Mouse (Mus musculus) limb, embryonic 15.5 days (tissue): Measurements from ENCODE around the gene Megf8. TPM values are rescaled to one million over a fixed set of nuclear protein-coding genes. Genes with fewer than 3 reads are reported as not detected.
A peak's percentile ranks its signal among the peaks of the same experiment; 100 is the strongest.

Source experiments
- ATAC-seq: fragments of 200-750 bp; cut with Nextera tagmentation; 2 replicates; pipeline ENCODE4 v1.8.0; 2017; ENCODE audit warnings: low read depth, moderate TSS enrichment; ENCODE audit not compliant: insufficient number of reproducible peaks, low FRiP score, low TSS enrichment
- H3K27ac ChIP-seq: fragments of 300-500 bp; sonication (generic); 2 replicates; pipeline ENCODE4 v1.5.1; 2015; ENCODE audit warnings: moderate library complexity, mild to moderate bottlenecking, inconsistent platforms
- H3K27me3 ChIP-seq: fragments of 300-500 bp; sonication (generic); 2 replicates; pipeline ENCODE4 v1.6.1; 2015; ENCODE audit warnings: inconsistent platforms
- H3K36me3 ChIP-seq: fragments of 300-500 bp; sonication (generic); 2 replicates; pipeline ENCODE4 v1.6.1; 2015; ENCODE audit warnings: inconsistent platforms
- H3K4me1 ChIP-seq: fragments of 300-500 bp; sonication (generic); 2 replicates; pipeline ENCODE4 v1.6.1; 2015; ENCODE audit warnings: inconsistent platforms
- H3K4me2 ChIP-seq: fragments of 300-500 bp; sonication (generic); 2 replicates; pipeline ENCODE4 v1.6.1; 2015; ENCODE audit warnings: mild to moderate bottlenecking, inconsistent platforms
- H3K4me3 ChIP-seq: fragments of 300-500 bp; sonication (generic); 2 replicates; pipeline ENCODE4 v1.5.1; 2015; ENCODE audit warnings: mild to moderate bottlenecking, inconsistent platforms
- H3K9ac ChIP-seq: fragments of 300-500 bp; sonication (generic); 2 replicates; pipeline ENCODE4 v1.6.1; 2015; ENCODE audit warnings: inconsistent platforms
- H3K9me3 ChIP-seq: fragments of 300-500 bp; sonication (generic); 2 replicates; pipeline ENCODE4 v1.6.1; 2016; ENCODE audit warnings: inconsistent platforms
- WGBS: fragments of 180-500 bp; shearing (Covaris S2); methylation state at CpG from one replicate; pipeline ENCODE4 v1.1.7; 2015; 5-methylcytosine and 5-hydroxymethylcytosine counted together
- polyA plus RNA-seq: library from polyadenylated mRNA; unstranded; fragments of >200 nt; fragmentation: Nextera tagmentation; extraction: Ambion mirVana; gene quantifications from 2 replicates; pipeline ENCODE4 v1.2.1, GENCODE M21; 2015

Megf8 gene
- 14.2 and 14.3 TPM in 2 replicates for polyA plus RNA-seq

DNA sequence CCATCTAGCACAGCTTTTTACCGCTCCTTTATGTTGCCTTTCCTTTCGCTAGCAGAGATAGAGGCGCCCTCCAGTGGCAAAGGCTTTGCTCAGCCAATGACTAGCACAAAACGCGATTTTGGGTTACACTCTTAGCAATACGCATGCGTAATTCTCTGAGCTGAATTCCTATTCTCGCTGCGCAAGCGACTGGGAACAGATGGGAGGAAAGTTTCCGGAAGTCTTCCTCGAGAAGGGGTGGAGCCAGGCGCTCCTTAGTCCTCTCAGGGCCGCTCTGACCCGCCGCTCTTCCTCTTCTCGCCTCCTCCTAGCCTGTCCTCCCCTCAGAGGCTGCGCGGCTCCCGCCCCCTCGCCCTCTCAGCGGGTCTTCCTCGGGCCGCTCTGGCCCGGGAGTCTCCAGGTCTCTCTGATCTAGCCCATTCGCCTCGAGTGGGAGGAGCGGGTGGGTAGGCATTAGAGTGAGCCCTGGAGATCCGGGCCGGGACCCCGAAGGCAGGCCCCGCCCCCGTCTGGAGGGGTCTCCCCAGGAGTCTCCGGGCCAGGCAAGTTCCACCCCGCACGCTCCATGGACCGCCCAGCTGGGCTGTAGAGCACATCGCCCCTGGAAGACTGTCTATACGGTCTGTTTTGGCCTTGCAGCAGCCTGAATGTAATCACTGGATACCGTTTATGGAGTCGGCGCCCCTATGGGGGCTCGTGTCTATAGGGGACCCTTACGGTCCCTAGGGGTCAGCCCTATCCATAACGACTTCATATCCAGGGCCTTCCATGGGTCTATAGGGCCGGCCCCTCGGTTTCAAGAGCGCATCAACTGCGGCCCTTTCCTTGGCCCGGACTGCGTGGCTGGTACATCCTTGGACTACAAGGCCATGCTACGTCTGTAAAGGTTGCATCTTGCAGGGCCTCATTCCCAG lies at the start of gene Megf8:
Gene Megf8, plus strand, starts transcription at position 633 of the 914 bp plus-strand sequence.
- peaks cover 45% of the 10 kb centered on the region for H3K4me1 ChIP-seq
- peak; percentile 99 for ATAC-seq
- H3K4me3 ChIP-seq: peak within 1 kb of the TSS; percentile 68
- peaks cover 41% of the 10 kb centered on the region for H3K27me3 ChIP-seq
- peak within 1 kb of the TSS; percentile 76 for H3K9ac ChIP-seq
- H3K27ac ChIP-seq: peak within 1 kb of the TSS; percentile 91
- H3K36me3 ChIP-seq: no peaks in the 10 kb centered on the region
- under 1% methylated on average over 51 of the region's 52 CpGs for WGBS
- no peaks in the 10 kb centered on the region for H3K9me3 ChIP-seq
- H3K4me2 ChIP-seq: peak within 1 kb of the TSS; percentile 98

GRCm38 (mm10) chr7:25267301-25267750 lies 49.6 kb upstream of the Megf8 start, which contains the start of gene Cic:
Cic (plus strand) TSS chr7:25267704.
- Histone ChIP-seq H3K4me2 (peak within 1 kb of the TSS; percentile 82), H3K9ac (peak within 1 kb of the TSS; percentile 67), H3K4me1 (peaks cover 28% of the 10 kb centered on the region), H3K36me3 (peaks cover 17% of the 10 kb centered on the region), H3K9me3 (no peaks in the 10 kb centered on the region), H3K4me3 (peak within 1 kb of the TSS; percentile 79), H3K27ac (peak within 1 kb of the TSS; percentile 97), H3K27me3 (no peaks in the 10 kb centered on the region)
- ATAC-seq: peak; percentile 89
- WGBS: 0% methylated on average over 29 of the region's 29 CpGs

GRCm38 (mm10) chr7:25267751-25268463 lies 49.1 kb upstream of the Megf8 start:
- under 1% methylated on average over 33 of the region's 33 CpGs for WGBS
- Histone ChIP-seq H3K27me3 (no peaks in the 10 kb centered on the region), H3K4me3 (peak overlapping the region; percentile 79), H3K9ac (peak overlapping the region; percentile 67), H3K27ac (peak overlapping the region; percentile 97), H3K4me2 (peak overlapping the region; percentile 82), H3K9me3 (no peaks in the 10 kb centered on the region), H3K36me3 (peaks cover 23% of the 10 kb centered on the region), H3K4me1 (peaks cover 33% of the 10 kb centered on the region)
- ATAC-seq: peak; percentile 95

DNA sequence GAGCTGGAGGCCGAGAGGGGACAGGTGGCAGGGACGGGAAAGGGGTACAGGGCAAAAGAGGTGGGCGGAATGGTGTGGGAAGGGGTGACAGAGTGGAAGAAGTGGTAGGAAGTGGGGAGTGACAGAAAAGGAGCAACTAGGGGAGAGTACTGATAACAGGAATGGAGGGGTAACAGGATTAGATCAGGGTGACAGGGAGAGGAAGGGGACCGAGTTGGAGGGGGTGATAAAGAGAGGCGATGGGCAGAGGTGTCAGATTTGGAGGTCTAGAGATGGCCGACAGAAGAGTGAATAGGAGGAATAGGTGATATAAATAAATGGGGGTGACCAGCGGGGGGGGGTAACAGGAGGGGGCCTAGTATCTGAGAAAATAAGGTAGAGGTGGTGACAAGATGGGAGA lies 48.4 kb upstream of the Megf8 start:
- H3K4me2 ChIP-seq: peak overlapping the region; percentile 82
- H3K9me3 ChIP-seq: no peaks in the 10 kb centered on the region
- ATAC-seq: no peak
- 5% methylated on average over 7 of the region's 7 CpGs for WGBS
- peaks cover 30% of the 10 kb centered on the region for H3K36me3 ChIP-seq
- peak overlapping the region; percentile 87 for H3K27ac ChIP-seq
- peak overlapping the region; percentile 79 for H3K4me3 ChIP-seq
- H3K9ac ChIP-seq: peak overlapping the region; percentile 67
- H3K4me1 ChIP-seq: peaks cover 40% of the 10 kb centered on the region
- no peaks in the 10 kb centered on the region for H3K27me3 ChIP-seq

DNA sequence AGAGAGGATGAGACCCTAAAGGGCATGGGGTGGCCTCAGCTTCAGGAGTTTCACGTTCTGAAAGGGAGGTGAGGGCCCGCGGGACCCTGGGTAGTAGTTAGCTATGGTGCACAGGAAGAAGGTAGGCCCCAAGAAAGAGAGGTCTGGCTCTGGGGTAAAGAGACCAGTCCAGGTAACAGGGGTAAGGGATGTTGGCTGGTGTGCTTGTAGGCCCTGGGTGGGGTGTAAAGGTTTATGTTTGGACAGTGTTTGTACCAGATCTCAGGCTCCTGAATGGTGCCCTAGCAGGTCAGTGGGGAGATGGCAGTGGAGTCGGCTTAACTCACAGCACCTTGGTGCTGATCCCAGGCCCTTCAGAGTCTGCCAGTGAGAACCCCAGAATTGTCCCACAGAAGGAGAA lies 47.9 kb upstream of the Megf8 start:
- peak overlapping the region; percentile 87 for H3K27ac ChIP-seq
- peak overlapping the region; percentile 79 for H3K4me3 ChIP-seq
- H3K27me3 ChIP-seq: no peaks in the 10 kb centered on the region
- peak overlapping the region; percentile 67; the same call in 1 of the 2 replicates for H3K9ac ChIP-seq
- no peak for ATAC-seq
- 34% methylated on average over 4 of the region's 4 CpGs for WGBS
- peaks cover 34% of the 10 kb centered on the region for H3K36me3 ChIP-seq
- peaks cover 45% of the 10 kb centered on the region for H3K4me1 ChIP-seq
- H3K9me3 ChIP-seq: no peaks in the 10 kb centered on the region
- H3K4me2 ChIP-seq: peak overlapping the region; percentile 82

DNA sequence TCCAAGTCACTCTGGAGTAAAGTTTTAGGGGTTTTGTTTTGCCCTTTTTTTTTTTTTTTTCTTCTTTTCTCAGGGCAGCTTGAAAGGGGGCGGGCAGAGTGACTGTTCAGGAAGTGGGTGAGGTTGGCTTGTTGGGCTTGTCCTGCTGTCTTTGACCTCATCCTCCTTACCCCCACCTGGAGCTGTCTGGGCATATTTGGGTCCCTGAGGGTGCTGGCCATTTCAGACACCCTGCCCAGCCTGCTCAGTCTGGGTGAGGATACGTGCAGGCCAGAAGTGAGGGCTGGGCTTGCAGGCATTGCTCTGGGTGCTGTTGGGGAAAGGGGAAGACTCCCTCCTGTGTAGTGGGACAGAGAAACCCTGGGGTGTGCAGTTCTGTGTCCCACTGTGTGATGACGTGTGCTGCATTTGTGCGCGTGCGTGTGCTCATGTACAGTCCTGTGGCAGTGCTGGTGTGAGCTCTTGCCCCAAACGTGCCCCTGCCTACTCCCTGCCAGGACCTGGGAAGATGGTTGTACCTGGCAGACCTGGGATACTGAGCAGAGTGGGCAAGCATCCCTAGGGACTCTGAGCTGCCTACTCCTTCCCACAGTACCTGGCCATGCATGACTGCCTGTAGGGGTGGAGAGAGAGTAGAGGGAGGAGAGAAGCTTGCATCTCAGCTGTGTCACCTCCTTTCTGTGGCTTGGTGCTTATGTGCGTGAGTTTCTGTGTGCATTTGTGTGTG lies 47.3 kb upstream of the Megf8 start:
- H3K4me1 ChIP-seq: peaks cover 51% of the 10 kb centered on the region
- peak overlapping the region; percentile 47; the same call in 1 of the 2 replicates for H3K27ac ChIP-seq
- WGBS: 76% methylated on average over 8 of the region's 8 CpGs
- peak overlapping the region; percentile 79 for H3K4me3 ChIP-seq
- H3K36me3 ChIP-seq: peaks cover 38% of the 10 kb centered on the region
- H3K9ac ChIP-seq: no peak overlapping the region
- H3K9me3 ChIP-seq: no peaks in the 10 kb centered on the region
- H3K4me2 ChIP-seq: peak overlapping the region; percentile 82
- H3K27me3 ChIP-seq: no peaks in the 10 kb centered on the region
- no peak for ATAC-seq

GRCm38 (mm10) chr7:25270652-25271633 lies 46.0 kb upstream of the Megf8 start:
- 85% methylated on average over 35 of the region's 35 CpGs for WGBS
- Histone ChIP-seq H3K9ac (no peak overlapping the region), H3K4me3 (no peak overlapping the region), H3K36me3 (peaks cover 46% of the 10 kb centered on the region), H3K4me2 (no peak overlapping the region), H3K9me3 (no peaks in the 10 kb centered on the region), H3K4me1 (peaks cover 64% of the 10 kb centered on the region), H3K27ac (no peak overlapping the region), H3K27me3 (no peaks in the 10 kb centered on the region)
- ATAC-seq: no peak

GRCm38 (mm10) chr7:25271651-25272444 lies 45.1 kb upstream of the Megf8 start:
- Histone ChIP-seq H3K9ac (no peak overlapping the region), H3K9me3 (no peaks in the 10 kb centered on the region)

DNA sequence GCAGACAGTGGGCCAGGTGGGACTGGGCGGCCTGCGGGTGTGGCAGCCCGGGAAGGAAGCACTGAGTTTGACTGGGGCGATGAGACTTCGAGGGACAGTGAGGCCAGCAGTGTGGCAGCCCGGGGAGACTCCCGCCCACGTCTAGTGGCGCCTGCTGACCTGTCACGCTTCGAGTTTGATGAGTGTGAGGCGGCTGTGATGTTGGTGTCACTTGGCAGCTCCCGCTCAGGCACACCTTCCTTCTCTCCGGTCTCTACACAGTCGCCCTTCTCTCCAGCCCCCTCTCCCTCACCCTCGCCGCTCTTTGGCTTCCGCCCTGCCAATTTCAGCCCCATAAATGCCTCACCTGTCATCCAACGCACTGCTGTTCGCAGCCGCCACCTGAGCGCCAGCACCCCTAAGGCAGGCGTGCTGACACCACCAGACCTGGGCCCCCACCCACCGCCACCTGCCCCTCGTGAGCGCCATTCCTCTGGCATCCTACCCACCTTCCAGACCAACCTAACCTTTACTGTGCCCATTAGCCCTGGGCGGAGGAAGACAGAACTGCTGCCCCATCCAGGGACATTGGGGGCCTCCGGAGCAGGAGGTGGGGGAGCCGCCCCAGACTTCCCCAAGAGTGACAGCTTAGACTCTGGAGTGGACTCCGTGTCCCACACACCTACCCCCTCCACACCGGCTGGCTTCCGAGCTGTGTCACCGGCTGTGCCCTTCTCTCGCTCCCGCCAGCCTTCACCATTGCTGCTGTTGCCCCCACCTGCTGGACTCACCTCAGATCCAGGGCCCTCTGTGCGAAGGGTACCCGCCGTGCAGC lies 44.3 kb upstream of the Megf8 start:
- peaks cover 72% of the 10 kb centered on the region for H3K4me1 ChIP-seq
- H3K36me3 ChIP-seq: peaks cover 46% of the 10 kb centered on the region
- H3K27ac ChIP-seq: no peak overlapping the region
- WGBS: 80% methylated on average over 38 of the region's 38 CpGs
- H3K4me2 ChIP-seq: no peak overlapping the region
- H3K9ac ChIP-seq: no peak overlapping the region
- no peak overlapping the region for H3K4me3 ChIP-seq
- H3K27me3 ChIP-seq: no peaks in the 10 kb centered on the region
- no peaks in the 10 kb centered on the region for H3K9me3 ChIP-seq
- no peak for ATAC-seq

More at GRCm38 (mm10) chr7:25271651-25272444, 45.1 kb upstream of the Megf8 start:
- H3K27ac ChIP-seq: no peak overlapping the region
- no peaks in the 10 kb centered on the region for H3K27me3 ChIP-seq
- ATAC-seq: no peak
- H3K36me3 ChIP-seq: peaks cover 46% of the 10 kb centered on the region
- peaks cover 68% of the 10 kb centered on the region for H3K4me1 ChIP-seq
- no peak overlapping the region for H3K4me3 ChIP-seq
- WGBS: 90% methylated on average over 29 of the region's 30 CpGs
- H3K4me2 ChIP-seq: no peak overlapping the region
